Mouse (Mus musculus): ENCODE measurements around the gene Hypk. TPM values are rescaled to one million over a fixed set of nuclear protein-coding genes. Genes with fewer than 3 reads are reported as not detected.
"Not testable (repeated sequence)": the region's sequence is repeated elsewhere in the genome, so short reads cannot be mapped to it uniquely, and the experiment has no call there.

Hypk gene
- polyA plus RNA-seq, 1 experiment from 2014 or later = 88.3 TPM

DNA sequence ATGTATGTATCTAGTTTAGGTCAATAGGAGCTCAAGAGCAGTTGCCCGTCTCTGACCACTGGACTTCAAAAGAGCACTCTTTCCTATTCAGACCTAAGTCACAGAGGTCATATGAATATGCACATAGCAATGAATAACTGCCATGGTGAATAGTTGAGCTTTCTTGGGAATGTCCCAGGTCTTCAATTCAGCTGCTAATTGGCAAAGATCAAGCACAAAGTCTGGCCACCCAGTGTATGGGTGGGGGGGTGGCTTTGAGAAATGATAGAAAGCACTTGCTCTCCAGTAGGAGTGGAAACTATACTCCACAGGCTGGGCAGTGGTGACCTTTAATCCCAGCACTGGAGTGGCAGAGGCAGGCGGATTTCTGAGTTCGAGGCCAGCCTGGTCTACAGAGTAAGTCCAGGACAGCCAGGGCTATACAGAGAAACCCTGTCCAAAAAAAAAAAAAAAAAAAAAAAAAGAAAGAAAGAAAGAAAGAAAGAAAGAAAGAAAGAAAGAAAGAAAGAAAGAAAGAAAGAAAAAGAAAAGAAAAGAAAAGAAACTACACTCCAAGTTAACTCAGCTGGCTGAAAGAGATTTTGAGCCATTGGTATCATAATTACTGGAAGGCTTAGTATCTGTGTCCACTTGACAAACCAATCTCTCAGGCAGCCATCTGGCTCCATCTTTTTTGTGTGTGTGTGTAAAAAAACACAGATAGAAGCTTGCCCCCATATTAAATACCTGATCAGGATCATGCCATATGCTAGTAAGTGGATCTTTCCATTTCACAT lies 24.6 kb downstream of the Hypk start:
- no peaks in the 10 kb centered on the region for H3K36me3 ChIP-seq (ENCODE audit: control insufficient read depth, insufficient read depth, low read length)
- no peaks in the 10 kb centered on the region for H3K9me3 ChIP-seq (ENCODE audit: control insufficient read depth, low read length)
- H3K9ac ChIP-seq (ENCODE audit: low read depth, low read length) = no peak overlapping the region
- no peak for ATAC-seq
- H3K4me3 ChIP-seq (ENCODE audit: low read length) = no peak overlapping the region
- H3K27me3 ChIP-seq (replicated peaks; ENCODE audit: control insufficient read depth, insufficient read depth, low read length) = no peaks in the 10 kb centered on the region
- H3K4me1 ChIP-seq (ENCODE audit: control insufficient read depth, insufficient read depth, low read length) = 0 out of 2 replicates have a peak, but pooled peaks cover 2% of the 10 kb centered on the region
- 80% methylated on average over 3 of the region's 3 CpGs for WGBS
- no peak overlapping the region for H3K27ac ChIP-seq (ENCODE audit: low read length)
- H3K4me2 ChIP-seq (ENCODE audit: low read depth, low read length) = no peak overlapping the region

DNA sequence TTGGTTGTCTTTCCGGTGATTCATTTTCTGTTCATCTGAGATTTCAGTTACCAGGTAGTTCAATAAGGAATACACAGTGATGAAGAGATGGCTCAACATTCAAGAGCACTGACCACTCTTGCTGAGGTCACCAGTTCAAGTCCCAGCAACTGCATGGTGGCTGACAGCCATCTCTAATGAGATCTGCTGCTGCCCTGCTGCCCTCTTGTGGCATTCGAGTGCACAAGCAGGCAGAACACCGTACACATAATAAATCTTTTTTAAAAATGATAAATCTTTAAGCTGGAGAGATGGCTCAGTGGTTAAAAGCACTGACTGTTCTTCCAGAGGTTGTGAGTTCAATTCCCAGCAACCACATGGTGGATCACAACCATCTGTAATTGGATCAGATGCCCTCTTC lies 27.4 kb downstream of the Hypk start:
- Histone ChIP-seq H3K4me3 (ENCODE audit: low read length) (no peak overlapping the region), H3K27me3 (replicated peaks; ENCODE audit: control insufficient read depth, insufficient read depth, low read length) (no peaks in the 10 kb centered on the region), H3K4me2 (ENCODE audit: low read depth, low read length) (no peak overlapping the region), H3K9me3 (ENCODE audit: control insufficient read depth, low read length) (no peaks in the 10 kb centered on the region), H3K4me1 (ENCODE audit: control insufficient read depth, insufficient read depth, low read length) (no peaks in the 10 kb centered on the region), H3K27ac (ENCODE audit: low read length) (no peak overlapping the region), H3K9ac (ENCODE audit: low read depth, low read length) (no peak overlapping the region), H3K36me3 (ENCODE audit: control insufficient read depth, insufficient read depth, low read length) (no peaks in the 10 kb centered on the region)
- WGBS = 60% methylated on average over 3 of the region's 3 CpGs
- no peak for ATAC-seq

DNA sequence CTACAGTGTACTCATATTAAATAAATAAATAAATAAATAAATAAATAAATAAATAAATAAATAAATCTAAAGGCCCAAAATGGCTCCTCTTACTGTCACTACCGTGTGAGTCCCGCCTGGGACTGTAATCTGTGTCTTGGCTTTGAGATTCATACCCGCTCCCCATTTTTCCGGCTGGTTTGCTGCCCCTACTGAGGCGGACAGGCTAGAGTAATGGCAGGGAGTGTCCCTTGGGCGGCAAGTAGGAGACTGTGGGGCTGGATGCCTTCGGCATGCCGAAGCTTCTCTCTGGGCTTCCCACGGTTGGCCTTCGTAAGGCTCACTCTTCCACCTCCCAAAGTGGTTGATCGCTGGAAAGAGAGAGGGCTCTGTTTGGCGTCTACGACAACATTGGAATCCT lies 27.8 kb downstream of the Hypk start:
- ATAC-seq; H3K27me3 ChIP-seq (replicated peaks; ENCODE audit: control insufficient read depth, insufficient read depth, low read length); H3K9ac ChIP-seq (ENCODE audit: low read depth, low read length); H3K9me3 ChIP-seq (ENCODE audit: control insufficient read depth, low read length); H3K4me3 ChIP-seq (ENCODE audit: low read length); H3K4me1 ChIP-seq (ENCODE audit: control insufficient read depth, insufficient read depth, low read length); H3K27ac ChIP-seq (ENCODE audit: low read length); H3K4me2 ChIP-seq (ENCODE audit: low read depth, low read length); H3K36me3 ChIP-seq (ENCODE audit: control insufficient read depth, insufficient read depth, low read length): not testable (repeated sequence)
- WGBS = 84% methylated on average over 13 of the region's 13 CpGs

DNA sequence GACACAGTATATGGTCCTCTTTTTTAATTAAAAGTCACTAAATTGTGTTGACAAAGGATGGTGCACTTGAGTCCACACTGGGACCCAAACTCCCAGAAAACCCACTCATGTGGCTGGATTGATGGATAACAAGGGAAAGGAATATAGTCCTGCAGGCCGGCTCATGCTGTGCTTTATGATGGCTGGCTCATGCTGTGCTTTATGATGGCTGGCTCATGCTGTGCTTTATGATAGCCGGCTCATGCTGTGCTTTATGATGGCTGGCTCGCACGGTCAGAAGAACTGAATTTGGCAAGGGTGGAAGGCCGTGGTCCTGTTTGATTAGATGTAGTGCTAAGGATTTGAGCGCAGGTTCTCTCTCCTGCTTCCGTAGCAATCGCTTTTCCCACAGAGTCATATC lies 30.5 kb downstream of the Hypk start:
- ATAC-seq = no peak
- no peak overlapping the region for H3K9ac ChIP-seq (ENCODE audit: low read depth, low read length)
- no peak overlapping the region for H3K27ac ChIP-seq (ENCODE audit: low read length)
- H3K4me3 ChIP-seq (ENCODE audit: low read length) = no peak overlapping the region
- no peaks in the 10 kb centered on the region for H3K9me3 ChIP-seq (ENCODE audit: control insufficient read depth, low read length)
- 59% methylated on average over 8 of the region's 8 CpGs for WGBS
- no peaks in the 10 kb centered on the region for H3K27me3 ChIP-seq (replicated peaks; ENCODE audit: control insufficient read depth, insufficient read depth, low read length)
- no peaks in the 10 kb centered on the region for H3K4me1 ChIP-seq (ENCODE audit: control insufficient read depth, insufficient read depth, low read length)
- H3K4me2 ChIP-seq (ENCODE audit: low read depth, low read length) = no peak overlapping the region
- H3K36me3 ChIP-seq (ENCODE audit: control insufficient read depth, insufficient read depth, low read length) = no peaks in the 10 kb centered on the region

GRCm38 (mm10) chr2:121484403-121484802 lies 31.3 kb downstream of the Hypk start:
- not testable (repeated sequence) for ATAC-seq; H3K4me1 ChIP-seq (ENCODE audit: control insufficient read depth, insufficient read depth, low read length); H3K4me3 ChIP-seq (ENCODE audit: low read length); H3K36me3 ChIP-seq (ENCODE audit: control insufficient read depth, insufficient read depth, low read length); H3K9ac ChIP-seq (ENCODE audit: low read depth, low read length); H3K9me3 ChIP-seq (ENCODE audit: control insufficient read depth, low read length); H3K27ac ChIP-seq (ENCODE audit: low read length); H3K4me2 ChIP-seq (ENCODE audit: low read depth, low read length); H3K27me3 ChIP-seq (replicated peaks; ENCODE audit: control insufficient read depth, insufficient read depth, low read length)
- WGBS = 90% methylated on average over 1 of the region's 2 CpGs

DNA sequence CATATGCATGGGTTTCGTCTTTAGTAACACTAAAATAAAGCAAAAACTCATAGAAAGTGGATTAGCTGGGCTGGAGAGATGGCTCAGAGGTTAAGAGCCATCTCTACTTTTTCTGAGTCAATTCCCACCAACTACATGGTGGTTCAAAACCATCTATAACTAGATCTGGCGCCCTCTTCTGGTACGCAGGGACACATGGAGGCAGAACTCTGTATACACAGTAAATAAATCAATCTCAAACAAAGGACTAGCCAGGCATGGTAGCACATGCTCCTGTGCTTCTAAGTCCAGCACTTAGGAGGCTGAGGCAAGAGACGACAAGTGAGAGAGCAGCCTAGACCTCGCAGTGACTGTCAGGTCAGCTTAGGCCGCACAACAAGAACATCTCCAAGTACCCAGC lies 48.5 kb downstream of the Hypk start:
- H3K4me3 ChIP-seq (ENCODE audit: low read length); H3K9ac ChIP-seq (ENCODE audit: low read depth, low read length); H3K4me2 ChIP-seq (ENCODE audit: low read depth, low read length); ATAC-seq; H3K36me3 ChIP-seq (ENCODE audit: control insufficient read depth, insufficient read depth, low read length); H3K27ac ChIP-seq (ENCODE audit: low read length); H3K27me3 ChIP-seq (replicated peaks; ENCODE audit: control insufficient read depth, insufficient read depth, low read length); H3K9me3 ChIP-seq (ENCODE audit: control insufficient read depth, low read length); H3K4me1 ChIP-seq (ENCODE audit: control insufficient read depth, insufficient read depth, low read length): not testable (repeated sequence)
- 82% methylated on average over 2 of the region's 6 CpGs for WGBS

GRCm38 (mm10) chr2:121505942-121506882 lies 53.1 kb downstream of the Hypk start, which contains the start of the genes Mfap1a and Wdr76:
TSS of gene Mfap1a (minus strand) at chr2:121506665.
TSS of gene Wdr76 (plus strand) at chr2:121506723.
- 4% methylated on average over 40 of the region's 42 CpGs for WGBS
- not testable (repeated sequence) for H3K4me1 ChIP-seq (ENCODE audit: control insufficient read depth, insufficient read depth, low read length); H3K9me3 ChIP-seq (ENCODE audit: control insufficient read depth, low read length); H3K27me3 ChIP-seq (replicated peaks; ENCODE audit: control insufficient read depth, insufficient read depth, low read length); H3K27ac ChIP-seq (ENCODE audit: low read length); H3K36me3 ChIP-seq (ENCODE audit: control insufficient read depth, insufficient read depth, low read length)
- ATAC-seq = peak; percentile 95
- Histone ChIP-seq H3K9ac (ENCODE audit: low read depth, low read length) (peak within 1 kb of the TSS; percentile 68), H3K4me2 (ENCODE audit: low read depth, low read length) (peak within 1 kb of the TSS; percentile 67), H3K4me3 (ENCODE audit: low read length) (peak within 1 kb of the TSS; percentile 56)

DNA sequence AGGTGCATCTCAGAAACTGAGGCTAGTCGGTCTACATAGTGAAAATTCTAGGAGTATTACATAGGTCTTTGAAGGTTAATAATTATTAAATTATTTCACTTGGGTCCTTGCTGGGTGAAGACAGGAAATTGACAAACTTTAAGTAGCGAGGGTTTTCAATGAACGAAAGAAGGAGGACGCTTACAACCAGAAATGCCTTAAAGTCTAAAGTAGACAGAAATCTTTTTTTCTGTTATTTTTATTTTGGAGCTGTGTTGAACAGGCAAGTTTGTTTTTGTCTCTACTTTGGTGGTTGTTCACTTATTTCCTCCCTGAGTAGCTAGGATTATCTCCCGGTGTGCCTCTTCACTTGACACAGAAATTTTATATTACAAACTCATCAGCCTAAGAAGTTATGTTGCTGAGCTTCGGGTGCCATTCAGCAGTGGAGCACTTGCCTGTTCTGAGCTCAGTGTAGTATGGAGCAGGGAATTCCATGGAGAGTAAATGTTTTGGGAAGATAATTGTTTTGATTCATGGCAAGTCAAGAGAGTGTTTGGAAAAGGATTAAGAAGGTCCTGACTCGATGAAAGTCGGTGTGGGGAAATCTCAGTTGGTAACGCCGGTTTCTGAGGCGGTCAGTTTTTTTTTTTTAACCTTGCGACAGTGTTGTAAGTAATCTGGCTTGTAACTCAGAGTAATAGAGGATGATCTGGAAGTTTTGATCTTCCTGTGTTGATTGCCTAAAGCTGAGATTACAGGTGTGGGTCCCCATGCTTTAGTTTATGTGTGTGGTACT lies 54.3 kb downstream of the Hypk start:
- H3K4me2 ChIP-seq (ENCODE audit: low read depth, low read length) = peak overlapping the region; percentile 67
- H3K27ac ChIP-seq (ENCODE audit: low read length) = no peak overlapping the region
- no peaks in the 10 kb centered on the region for H3K9me3 ChIP-seq (ENCODE audit: control insufficient read depth, low read length)
- peak overlapping the region; percentile 68 for H3K9ac ChIP-seq (ENCODE audit: low read depth, low read length)
- H3K36me3 ChIP-seq (ENCODE audit: control insufficient read depth, insufficient read depth, low read length) = 0 out of 2 replicates have a peak, but pooled peaks cover 7% of the 10 kb centered on the region
- peak overlapping the region; percentile 56 for H3K4me3 ChIP-seq (ENCODE audit: low read length)
- peaks cover 8% of the 10 kb centered on the region for H3K4me1 ChIP-seq (ENCODE audit: control insufficient read depth, insufficient read depth, low read length)
- H3K27me3 ChIP-seq (replicated peaks; ENCODE audit: control insufficient read depth, insufficient read depth, low read length) = no peaks in the 10 kb centered on the region
- no peak for ATAC-seq
- 8% methylated on average over 12 of the region's 12 CpGs for WGBS

DNA sequence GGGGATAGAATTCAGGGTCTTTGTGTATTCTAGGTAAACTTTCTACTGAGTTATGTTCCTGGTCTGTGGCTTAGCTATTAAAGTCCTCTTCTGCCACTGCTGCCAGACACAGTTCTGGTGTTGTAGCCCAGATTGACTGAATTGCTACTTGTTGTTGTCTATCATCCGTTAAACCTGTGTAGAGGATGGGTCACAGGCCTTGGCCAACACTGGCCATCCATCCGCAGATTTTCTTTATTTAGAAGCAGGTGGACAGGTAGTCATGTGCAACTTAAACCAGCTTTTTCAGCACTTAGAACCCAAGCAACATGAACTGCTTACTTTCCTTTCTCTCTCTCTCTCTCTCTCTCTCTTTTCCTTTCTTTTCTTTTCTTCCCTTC lies 54.9 kb downstream of the Hypk start:
- Histone ChIP-seq H3K4me2 (ENCODE audit: low read depth, low read length) (peak overlapping the region; percentile 67), H3K36me3 (ENCODE audit: control insufficient read depth, insufficient read depth, low read length) (0 out of 2 replicates have a peak, but pooled peaks cover 7% of the 10 kb centered on the region), H3K9me3 (ENCODE audit: control insufficient read depth, low read length) (no peaks in the 10 kb centered on the region), H3K27me3 (replicated peaks; ENCODE audit: control insufficient read depth, insufficient read depth, low read length) (no peaks in the 10 kb centered on the region), H3K9ac (ENCODE audit: low read depth, low read length) (peak overlapping the region; percentile 68), H3K4me1 (ENCODE audit: control insufficient read depth, insufficient read depth, low read length) (peaks cover 8% of the 10 kb centered on the region), H3K27ac (ENCODE audit: low read length) (no peak overlapping the region), H3K4me3 (ENCODE audit: low read length) (peak overlapping the region; percentile 56)
- 52% methylated on average over 2 of the region's 2 CpGs for WGBS
- ATAC-seq = no peak

Measured in intestine, embryonic 16.5 days (tissue).